Mouse (Mus musculus): Measurements from ENCODE around the gene Olfr372.
"Not testable (repeated sequence)": the region's sequence is repeated elsewhere in the genome, so short reads cannot be mapped to it uniquely, and the experiment has no call there.

- TF ChIP-seq CTCF, POLR2A (IDR thresholded peaks at IDR 0.05; ENCODE audit: insufficient read depth, low read depth, low read length): not testable (repeated sequence)
These were observed 8.1 kb upstream of the Olfr372 start for GRCm38 (mm10) chr8:72032926-72033325.
